Mouse (Mus musculus) cerebellum, postnatal 25 days (tissue): Measurements from ENCODE around the gene Dync2li1.

Source experiments
- DNase-seq, 2 experiments: peaks; one replicate each; pipeline ENCODE4 v3.0.0; 2021; ENCODE audit warnings: mixed read lengths in 2 of 2

Dync2li1 gene

GRCm38 (mm10) chr17:84626276-84626856 is at the start of gene Dync2li1:
TSS of gene Dync2li1 (plus strand) at chr17:84626496.
- peak; percentile 88 to 95 for DNase-seq

DNA sequence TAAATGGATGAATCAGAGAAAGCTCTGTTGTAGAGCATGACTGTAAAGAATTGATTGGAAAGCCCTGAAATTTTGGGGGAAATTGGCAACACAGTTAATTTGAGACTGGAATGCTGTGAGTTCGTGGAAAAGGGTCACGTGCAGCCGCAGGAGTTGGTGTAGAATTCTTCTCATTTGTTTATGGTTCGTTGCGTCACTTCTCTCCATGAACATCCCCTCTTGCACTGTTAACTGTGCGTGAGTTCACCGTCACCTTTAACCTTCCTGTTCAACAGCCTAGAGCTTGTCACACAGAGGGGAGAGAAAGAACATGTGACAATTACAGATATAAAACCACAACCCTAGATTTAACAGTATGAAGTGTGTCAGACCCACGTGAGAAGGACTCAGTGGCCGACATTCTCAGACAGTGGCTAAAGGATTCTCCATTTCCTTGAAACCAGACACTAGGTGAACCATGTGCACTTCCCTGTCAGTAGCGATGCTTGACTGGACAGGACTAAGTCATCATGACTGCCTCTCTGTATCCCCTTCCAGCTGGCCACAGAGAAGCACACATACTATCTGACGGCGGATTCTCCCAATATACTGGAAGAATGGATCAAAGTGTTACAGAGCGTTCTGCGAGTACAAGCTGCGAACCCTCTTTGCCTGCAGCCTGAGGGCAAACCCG is 49.5 kb upstream of the Dync2li1 start:
- no peak for DNase-seq

DNA sequence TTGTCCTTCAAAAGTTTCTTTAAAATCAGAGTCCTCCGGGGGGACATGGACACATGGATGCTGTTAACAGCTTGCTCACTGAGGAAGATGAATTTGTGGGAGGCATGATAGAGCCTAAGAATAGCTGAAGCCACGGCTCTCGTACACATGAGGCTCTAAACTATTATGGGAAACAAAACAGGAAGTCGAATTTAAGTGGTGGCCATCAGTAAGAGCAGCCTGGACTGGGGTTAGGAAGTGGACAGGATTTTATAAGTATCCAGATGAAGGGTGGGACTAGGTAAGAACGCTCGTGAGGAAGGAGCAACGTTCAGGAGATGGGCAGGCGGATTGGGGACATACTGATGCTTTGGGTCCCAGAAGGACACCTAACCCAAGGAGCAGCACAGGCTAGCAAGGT is 47.0 kb upstream of the Dync2li1 start:
- DNase-seq, result no peak

DNA sequence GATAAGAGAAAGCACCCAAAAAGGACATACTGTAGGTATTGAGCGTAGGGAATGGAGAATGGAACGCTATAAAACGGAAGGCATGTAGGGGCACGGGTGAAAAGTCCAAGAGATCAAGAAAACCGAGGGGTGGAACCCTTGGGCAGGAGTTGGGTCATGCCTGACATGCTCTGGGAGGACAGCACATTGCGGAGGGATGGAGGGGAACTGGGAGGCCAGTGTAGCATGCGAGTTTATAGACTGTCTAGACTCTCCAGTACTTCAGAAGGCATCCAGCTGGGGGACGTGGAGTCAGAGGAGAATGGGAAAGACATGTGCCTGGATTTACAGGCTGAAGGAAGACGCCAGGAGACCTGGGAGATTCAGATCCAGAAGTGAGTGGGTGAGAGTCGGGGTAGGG is 46.5 kb upstream of the Dync2li1 start:
- no peak for DNase-seq

DNA sequence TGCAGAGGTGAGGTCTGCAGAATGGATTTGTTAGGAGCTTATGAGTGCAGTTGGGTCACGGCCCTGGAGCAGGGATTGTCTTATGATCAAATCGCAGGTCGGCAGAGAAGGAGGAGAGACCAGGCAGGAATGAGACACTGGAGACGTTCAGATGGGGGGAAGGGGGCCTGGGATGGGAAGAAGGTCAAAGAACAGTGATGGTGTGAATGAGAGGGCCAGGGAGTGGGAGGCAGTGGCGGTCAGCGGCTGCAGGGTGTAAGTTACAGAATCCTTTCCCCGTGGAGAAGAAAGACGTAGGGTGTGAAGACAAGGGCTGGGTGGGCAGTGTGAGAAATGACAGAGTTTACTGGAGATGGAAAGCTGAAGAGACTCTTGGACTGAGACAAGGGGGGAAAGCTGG is 45.5 kb upstream of the Dync2li1 start:
- no peak for DNase-seq

DNA sequence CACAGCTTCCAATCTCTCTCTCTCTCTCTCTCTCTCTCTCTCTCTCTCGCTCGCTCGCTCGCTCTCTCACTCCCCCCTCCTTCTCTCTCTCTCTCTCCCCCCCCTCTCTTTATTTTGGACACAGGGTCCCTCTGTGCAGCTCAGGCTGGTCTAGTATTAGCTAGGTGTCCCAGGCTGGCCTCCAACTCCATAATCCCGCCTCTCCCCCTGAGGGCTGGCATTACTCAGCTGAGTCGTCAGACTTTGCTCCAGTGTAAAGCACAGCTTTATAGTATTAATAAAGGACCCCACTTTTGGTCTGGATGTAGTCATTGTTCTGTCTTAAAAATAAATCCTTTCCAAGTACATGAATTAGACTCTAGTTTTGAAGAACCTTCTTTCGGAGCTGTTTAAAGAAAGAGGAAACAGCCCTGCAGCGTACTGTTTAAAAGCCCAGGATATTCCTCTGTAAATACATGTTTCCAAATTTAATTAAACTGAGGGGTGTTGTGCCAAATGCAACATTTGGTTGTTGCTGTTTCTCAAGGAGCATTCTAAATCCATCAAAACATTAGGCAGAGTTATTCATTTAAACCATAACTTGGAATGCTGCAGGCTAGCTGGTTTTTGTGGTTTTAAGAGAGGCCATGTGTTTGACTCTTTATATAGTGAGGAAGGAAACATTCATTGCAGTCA is 44.4 kb upstream of the Dync2li1 start:
- DNase-seq, result no peak

DNA sequence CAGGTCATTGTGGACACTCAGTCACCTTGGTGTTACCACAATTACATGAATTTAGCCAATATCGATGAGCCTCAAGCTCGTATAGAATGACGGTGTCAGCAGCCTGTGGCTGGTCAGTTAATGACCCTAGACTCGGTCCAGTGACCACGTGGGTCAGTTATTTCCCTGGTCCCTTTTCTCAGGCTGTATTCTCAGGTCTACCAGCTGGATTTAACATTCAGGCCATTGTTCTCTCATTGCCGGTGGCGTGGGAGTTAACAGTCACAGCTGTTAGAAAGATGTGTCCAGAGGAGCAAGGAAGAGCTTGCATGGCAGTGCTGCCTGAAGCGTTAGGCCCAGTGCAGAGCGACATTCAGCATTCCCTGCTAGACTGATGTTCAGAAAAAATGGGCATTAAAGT is 42.2 kb upstream of the Dync2li1 start:
- DNase-seq, result no peak

GRCm38 (mm10) chr17:84585104-84585503 is 41.2 kb upstream of the Dync2li1 start:
- DNase-seq, result no peak

DNA sequence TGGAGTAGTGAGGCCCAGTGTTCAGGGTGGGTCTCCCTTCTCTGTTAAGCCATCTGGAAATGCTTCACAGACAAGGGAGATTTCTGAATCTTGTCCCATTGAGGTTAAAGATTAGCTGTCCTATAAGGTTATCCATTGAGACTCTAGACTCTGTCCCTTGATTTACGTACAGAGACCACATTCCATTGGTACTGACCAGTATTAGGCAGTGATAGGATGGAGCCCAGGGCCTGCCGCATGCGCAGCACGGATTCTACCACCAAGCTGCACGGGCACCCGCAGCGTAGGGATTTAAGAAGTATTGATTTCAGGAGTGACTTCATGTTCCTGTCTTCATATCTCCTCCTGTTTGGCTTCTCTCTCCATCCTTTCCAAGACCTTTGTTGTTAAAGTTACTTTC is 36.2 kb upstream of the Dync2li1 start:
- DNase-seq, result no peak

DNA sequence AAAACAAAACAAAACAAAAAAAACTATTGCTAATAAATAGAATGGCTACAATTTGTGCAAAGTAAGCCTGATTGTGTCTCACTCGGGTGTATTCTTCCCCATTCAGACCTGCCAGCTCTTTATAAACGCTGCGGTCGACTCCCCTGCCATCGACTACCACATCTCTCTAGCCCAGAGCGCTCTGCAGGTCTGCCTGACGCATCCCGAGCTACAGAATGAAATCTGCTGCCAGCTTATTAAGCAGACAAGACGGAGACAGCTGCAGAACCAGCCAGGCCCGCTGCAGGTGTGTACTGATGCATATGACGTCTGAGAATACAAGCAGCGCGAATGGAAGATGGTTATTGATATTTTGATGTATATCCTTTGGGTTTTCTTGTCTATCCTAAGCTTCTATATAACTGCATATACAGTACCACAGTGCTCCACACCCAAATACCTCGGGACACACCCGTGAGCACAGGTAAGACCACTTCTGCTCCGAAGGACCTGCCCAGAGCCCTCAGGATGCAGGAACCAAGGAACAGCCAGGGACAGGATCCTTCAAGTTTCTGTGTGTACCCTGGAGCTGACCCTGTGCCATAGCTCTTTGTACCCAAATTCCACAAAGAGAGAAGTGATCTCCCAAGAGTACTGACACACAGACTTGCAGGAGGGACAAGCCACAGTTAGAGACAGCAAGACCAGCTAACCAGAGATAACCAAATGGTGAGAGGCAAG is 34.7 kb upstream of the Dync2li1 start:
- no peak for DNase-seq

DNA sequence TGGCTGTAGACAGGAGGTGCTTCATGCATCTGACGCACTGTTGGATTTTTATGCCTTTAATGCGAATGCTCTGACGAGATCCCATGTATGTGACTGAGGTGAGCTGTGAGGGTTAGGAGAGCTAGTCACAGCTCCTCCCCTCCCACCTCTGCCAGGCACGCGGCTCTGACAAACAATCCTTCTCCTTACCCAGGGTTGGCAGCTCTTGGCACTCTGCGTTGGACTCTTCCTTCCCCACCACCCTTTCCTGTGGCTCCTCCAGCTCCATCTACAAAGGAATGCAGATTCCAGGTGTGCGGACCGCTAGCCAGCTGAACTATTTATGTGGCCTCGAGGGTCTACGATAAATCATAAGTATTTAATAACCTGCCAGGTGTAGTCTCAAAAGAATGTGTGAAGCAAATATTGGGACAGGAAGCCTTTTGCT is 30.3 kb upstream of the Dync2li1 start:
- no peak for DNase-seq

GRCm38 (mm10) chr17:84596501-84596900 is 29.8 kb upstream of the Dync2li1 start:
- DNase-seq, result no peak

- no peak for DNase-seq
Measured at GRCm38 (mm10) chr17:84597859-84598258, 28.4 kb upstream of the Dync2li1 start.

- DNase-seq, result no peak
Measured at GRCm38 (mm10) chr17:84598928-84599327, 27.4 kb upstream of the Dync2li1 start.

- no peak for DNase-seq
Measured at GRCm38 (mm10) chr17:84600051-84600983, 26.0 kb upstream of the Dync2li1 start.

- DNase-seq, result peak; percentile 31 to 55
Measured at GRCm38 (mm10) chr17:84601805-84602204, 24.5 kb upstream of the Dync2li1 start.

- no peak for DNase-seq
Measured at GRCm38 (mm10) chr17:84603202-84603627, 23.1 kb upstream of the Dync2li1 start.

DNA sequence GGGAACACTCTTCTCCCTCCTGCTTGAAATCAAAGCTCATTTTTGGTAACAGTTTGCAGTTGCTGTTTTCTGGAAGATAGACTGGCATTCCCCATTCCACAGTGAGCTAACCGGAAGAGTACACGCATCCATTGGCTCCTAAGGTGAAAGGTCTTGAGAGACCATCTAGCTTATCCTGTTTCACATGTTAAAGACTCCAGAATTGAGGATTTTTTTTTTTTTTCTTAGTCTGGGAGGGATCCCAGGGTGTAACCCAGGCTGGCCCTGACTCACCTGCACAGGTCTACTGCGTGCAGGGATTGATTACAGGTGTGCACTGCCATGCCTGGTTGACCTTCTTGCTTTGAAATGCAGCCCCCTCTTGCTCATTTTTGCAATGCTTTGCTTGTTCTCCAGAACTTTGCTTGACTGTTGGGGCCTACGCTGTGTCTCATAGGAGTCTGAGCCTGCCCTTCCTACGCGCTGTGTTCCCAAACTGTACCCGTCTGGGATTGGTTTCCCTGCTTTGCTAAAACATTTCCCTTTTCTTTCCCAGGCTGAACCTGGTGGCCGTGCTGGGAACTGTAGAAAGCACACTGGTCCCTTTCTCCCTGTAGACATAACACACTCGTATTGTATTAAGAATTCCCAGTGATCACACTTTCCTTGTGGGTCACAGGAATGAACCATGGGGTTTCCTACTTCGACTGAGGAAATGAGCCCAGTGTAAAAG is 22.4 kb upstream of the Dync2li1 start:
- DNase-seq, result no peak

DNA sequence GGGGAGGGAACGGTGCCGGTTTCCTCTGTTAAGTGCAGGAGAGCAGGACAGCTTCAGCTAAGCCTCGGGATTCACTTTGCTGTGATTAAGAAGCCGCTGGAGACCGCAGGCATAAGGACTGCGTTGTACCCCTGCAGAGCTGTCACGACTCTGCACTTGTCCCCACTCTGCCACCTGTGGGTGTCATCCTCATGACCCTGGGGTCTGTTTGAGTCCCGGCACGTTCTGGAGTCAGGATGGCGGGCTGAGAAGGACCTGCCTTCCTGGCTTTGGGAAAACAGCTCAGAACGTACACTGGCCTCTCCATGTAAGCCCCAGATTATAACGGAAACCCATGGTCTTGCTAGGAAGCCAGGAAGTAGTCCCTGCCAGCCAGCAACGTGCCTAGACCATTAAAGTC is 19.3 kb upstream of the Dync2li1 start:
- no peak for DNase-seq

- DNase-seq, result no peak
Measured at GRCm38 (mm10) chr17:84607617-84608016, 18.7 kb upstream of the Dync2li1 start.

- DNase-seq, result no peak
Measured at GRCm38 (mm10) chr17:84608606-84609005, 17.7 kb upstream of the Dync2li1 start.

- DNase-seq, result no peak
Measured at GRCm38 (mm10) chr17:84611500-84611899, 14.8 kb upstream of the Dync2li1 start.
